Mouse (Mus musculus) heart, postnatal 0 days (tissue): Measurements from ENCODE around the gene Runx3. TPM values are rescaled to one million over a fixed set of nuclear protein-coding genes. Genes with fewer than 3 reads are reported as not detected.

ENCODE experiments used
- ATAC-seq: fragments of 200-750 bp; cut with Nextera tagmentation; 2 replicates; pipeline ENCODE4 v1.8.0; 2017; ENCODE audit warnings: low read depth, moderate number of reproducible peaks, moderate library complexity; ENCODE audit not compliant: insufficient read depth
- DNase-seq: peaks from one replicate; pipeline ENCODE4 v3.0.0-alpha.2; 2016; ENCODE audit warnings: low spot score
- H3K27ac ChIP-seq: fragments of 300-500 bp; sonication (generic); 2 replicates; pipeline ENCODE4 v1.5.1; 2014; ENCODE audit warnings: low read depth, mild to moderate bottlenecking
- H3K27me3 ChIP-seq: fragments of 300-500 bp; sonication (generic); 2 replicates; pipeline ENCODE4 v1.6.1; 2014; ENCODE audit warnings: low read length, mixed read lengths; ENCODE audit not compliant: control insufficient read depth, insufficient read depth
- H3K36me3 ChIP-seq: fragments of 300-500 bp; sonication (generic); replicated peaks from 2 replicates; pipeline ENCODE4 v1.6.1; 2014; ENCODE audit warnings: low read length, mixed read lengths; ENCODE audit not compliant: control insufficient read depth, insufficient read depth
- H3K4me1 ChIP-seq: fragments of 300-500 bp; sonication (generic); 2 replicates; pipeline ENCODE4 v1.6.1; 2014; ENCODE audit warnings: antibody characterized with exemption; ENCODE audit not compliant: control insufficient read depth, insufficient read depth
- H3K4me2 ChIP-seq: fragments of 300-500 bp; sonication (generic); 2 replicates; pipeline ENCODE4 v1.6.1; 2014; ENCODE audit warnings: low read depth, mild to moderate bottlenecking, low read length, moderate library complexity
- H3K4me3 ChIP-seq: fragments of 300-500 bp; sonication (generic); 2 replicates; pipeline ENCODE4 v1.5.1; 2014; ENCODE audit warnings: low read depth, low read length
- H3K9ac ChIP-seq: fragments of 300-500 bp; sonication (generic); replicated peaks from 2 replicates; pipeline ENCODE4 v1.6.1; 2014; ENCODE audit warnings: low read depth, low read length, mixed read lengths
- H3K9me3 ChIP-seq: fragments of 300-500 bp; sonication (generic); replicated peaks from 2 replicates; pipeline ENCODE4 v1.6.1; 2016; ENCODE audit warnings: low read length; ENCODE audit not compliant: control insufficient read depth
- CTCF ChIP-seq: IDR thresholded peaks from 2 replicates; pipeline ENCODE4 v1.5.1; 2016; ENCODE audit warnings: antibody characterized with exemption, control low read depth, low read depth
- EP300 ChIP-seq: IDR thresholded peaks from 2 replicates; pipeline ENCODE4 v1.6.1; 2016; ENCODE audit warnings: antibody characterized with exemption, low read depth
- WGBS: fragments of 180-500 bp; shearing (Covaris S2); extraction: QIAGEN DNeasy Blood & Tissue Kit; methylation state at CpG from one replicate; pipeline ENCODE4 v1.1.7; 2014; 5-methylcytosine and 5-hydroxymethylcytosine counted together
- polyA plus RNA-seq: library from polyadenylated mRNA; unstranded; fragments of >200 nt; fragmentation: Nextera tagmentation; extraction: Ambion mirVana; gene quantifications from 2 replicates; pipeline ENCODE4 v1.2.1, GENCODE M21; 2015
- total RNA-seq: library from RNA; depleted of rRNA; stranded (reverse); fragments of >200 nt; gene quantifications from 2 replicates; pipeline ENCODE4 v1.2.3, GENCODE M21; 2014; ENCODE audit warnings: low replicate concordance; rRNA removed

Runx3 gene
- 0.11 and 0.15 TPM in 2 replicates for total RNA-seq
- 0.04 and 0.07 TPM in 2 replicates for polyA plus RNA-seq

DNA sequence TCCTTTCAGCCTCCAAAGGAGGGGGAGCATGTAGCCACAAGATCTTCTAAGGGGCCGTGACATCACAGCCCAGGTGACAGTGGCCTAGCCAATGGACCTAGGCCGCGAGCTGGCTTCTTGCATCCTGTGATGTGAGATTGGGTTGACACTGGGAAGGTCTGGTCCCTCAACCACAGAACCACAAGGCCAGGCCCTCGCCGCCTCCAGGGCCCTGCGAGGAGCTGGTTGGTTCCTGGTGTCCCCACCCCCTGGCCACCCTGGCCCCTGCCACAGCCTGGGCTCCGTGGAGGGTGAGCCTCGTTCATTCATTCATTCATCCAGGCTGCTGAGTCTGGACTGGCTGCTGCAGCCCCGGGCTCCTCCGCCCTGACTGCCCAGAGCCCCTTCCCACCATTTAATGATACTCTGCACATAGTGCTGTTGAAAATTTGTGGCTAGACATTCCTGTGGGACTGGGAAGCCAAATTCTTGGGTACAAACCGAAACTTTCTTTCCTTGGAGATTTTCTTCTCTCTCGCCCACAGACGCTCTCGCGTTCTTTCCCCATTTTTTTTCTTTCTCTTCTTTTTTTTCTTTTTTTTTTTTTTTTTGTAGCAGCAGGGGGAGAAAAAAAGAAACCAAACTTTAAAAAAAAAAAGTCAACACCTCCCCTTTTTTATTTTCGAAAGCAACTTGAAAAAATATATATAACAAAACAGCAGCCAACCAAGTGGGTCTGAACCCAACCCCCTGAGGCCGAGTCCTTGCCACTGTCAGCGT is at the start of gene Runx3:
Runx3 (plus strand) TSS at position 311 of the 759 bp plus-strand sequence.
- DNase-seq (no peak), ATAC-seq (no peak)
- Histone ChIP-seq H3K9ac (no peak within 1 kb of the TSS), H3K27me3 (peaks cover 6% of the 10 kb centered on the region; the same call in 1 of the 2 replicates), H3K4me1 (no peaks in the 10 kb centered on the region), H3K27ac (no peak within 1 kb of the TSS), H3K9me3 (no peaks in the 10 kb centered on the region), H3K4me3 (no peak within 1 kb of the TSS), H3K4me2 (no peak within 1 kb of the TSS; the same call in 1 of the 2 replicates), H3K36me3 (no peaks in the 10 kb centered on the region)
- 80% methylated on average over 18 of the region's 18 CpGs for WGBS
- TF ChIP-seq EP300 (no peak), CTCF (no peak)

DNA sequence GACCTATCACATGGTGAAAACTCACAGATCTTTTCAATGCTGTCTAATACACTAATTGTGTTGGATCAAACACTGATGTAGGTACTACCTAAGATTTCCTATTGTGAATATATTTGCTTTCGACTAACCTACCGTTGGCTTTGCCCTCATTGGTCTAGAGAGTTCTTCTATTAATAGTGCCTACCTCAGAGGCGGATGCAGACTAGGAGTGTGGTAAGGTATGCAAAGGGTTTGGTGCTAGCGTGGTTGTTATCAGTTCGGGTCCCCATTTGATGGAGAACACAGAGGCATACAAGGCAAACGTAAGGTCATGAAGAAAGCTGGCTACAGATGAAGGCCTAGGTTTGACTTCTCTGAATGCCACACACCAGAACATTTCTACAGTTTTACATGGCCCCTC is 47.8 kb upstream of the Runx3 start:
- TF ChIP-seq CTCF = no peak
- TF ChIP-seq EP300 = no peak
- H3K27me3 ChIP-seq = no peaks in the 10 kb centered on the region
- H3K4me2 ChIP-seq = no peak overlapping the region
- no peaks in the 10 kb centered on the region for H3K4me1 ChIP-seq
- ATAC-seq (no peak), DNase-seq (no peak)
- WGBS = 41% methylated on average over 6 of the region's 6 CpGs
- no peaks in the 10 kb centered on the region for H3K36me3 ChIP-seq
- H3K4me3 ChIP-seq = no peak overlapping the region
- no peak overlapping the region for H3K9ac ChIP-seq
- H3K9me3 ChIP-seq = no peaks in the 10 kb centered on the region
- no peak overlapping the region for H3K27ac ChIP-seq

DNA sequence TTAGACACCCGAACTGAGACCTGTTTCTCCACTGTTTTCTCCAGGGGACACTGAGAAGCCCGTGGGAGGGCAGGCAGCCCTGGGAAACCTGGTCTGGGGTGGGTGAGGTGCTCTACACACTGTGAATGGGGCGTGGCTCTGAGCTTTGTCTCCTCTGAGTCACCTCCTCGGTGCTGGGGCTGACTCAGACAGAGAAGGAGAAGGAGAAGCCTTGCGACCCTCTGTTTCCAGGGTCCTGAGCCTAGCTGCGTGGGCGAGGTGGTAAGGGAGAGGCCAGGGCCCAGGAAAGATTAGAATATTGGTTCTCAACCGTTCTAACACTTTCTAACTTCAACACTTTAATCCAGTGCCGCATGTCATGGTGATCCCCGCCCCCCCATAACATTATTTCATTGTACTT is 46.9 kb upstream of the Runx3 start:
- no peak for TF ChIP-seq CTCF
- no peak for TF ChIP-seq EP300
- Histone ChIP-seq H3K9me3 (no peaks in the 10 kb centered on the region), H3K4me3 (no peak overlapping the region), H3K4me2 (no peak overlapping the region), H3K27ac (no peak overlapping the region), H3K4me1 (no peaks in the 10 kb centered on the region), H3K9ac (no peak overlapping the region), H3K27me3 (no peaks in the 10 kb centered on the region), H3K36me3 (no peaks in the 10 kb centered on the region)
- ATAC-seq (no peak), DNase-seq (no peak)
- WGBS = 61% methylated on average over 10 of the region's 10 CpGs

DNA sequence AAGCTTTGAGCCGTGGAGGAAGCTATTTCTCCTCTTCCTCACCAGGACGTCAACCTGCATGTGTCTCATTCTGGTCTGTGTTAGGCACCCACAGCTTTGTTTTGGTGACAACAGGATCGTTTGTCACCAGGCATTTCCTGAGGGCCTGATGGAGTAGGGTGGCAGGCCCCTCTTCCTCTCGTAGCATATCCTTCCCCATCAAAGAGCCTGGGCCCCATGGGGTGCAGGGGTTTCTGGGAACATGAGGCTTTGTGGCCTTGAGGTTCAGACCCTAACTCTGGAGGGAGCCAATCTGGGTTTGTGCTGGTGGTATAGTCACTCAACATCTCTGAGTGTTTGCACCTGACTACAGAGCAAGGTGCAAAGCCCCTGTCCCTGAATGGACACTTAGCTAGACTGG is 45.8 kb upstream of the Runx3 start:
- TF ChIP-seq EP300 = no peak
- TF ChIP-seq CTCF = no peak
- H3K9me3 ChIP-seq = no peaks in the 10 kb centered on the region
- H3K4me1 ChIP-seq = no peaks in the 10 kb centered on the region
- no peak overlapping the region for H3K4me3 ChIP-seq
- no peak overlapping the region for H3K9ac ChIP-seq
- WGBS = 51% methylated on average over 4 of the region's 4 CpGs
- H3K27ac ChIP-seq = no peak overlapping the region
- H3K36me3 ChIP-seq = no peaks in the 10 kb centered on the region
- H3K4me2 ChIP-seq = no peak overlapping the region
- no peaks in the 10 kb centered on the region for H3K27me3 ChIP-seq
- ATAC-seq (no peak), DNase-seq (no peak)

DNA sequence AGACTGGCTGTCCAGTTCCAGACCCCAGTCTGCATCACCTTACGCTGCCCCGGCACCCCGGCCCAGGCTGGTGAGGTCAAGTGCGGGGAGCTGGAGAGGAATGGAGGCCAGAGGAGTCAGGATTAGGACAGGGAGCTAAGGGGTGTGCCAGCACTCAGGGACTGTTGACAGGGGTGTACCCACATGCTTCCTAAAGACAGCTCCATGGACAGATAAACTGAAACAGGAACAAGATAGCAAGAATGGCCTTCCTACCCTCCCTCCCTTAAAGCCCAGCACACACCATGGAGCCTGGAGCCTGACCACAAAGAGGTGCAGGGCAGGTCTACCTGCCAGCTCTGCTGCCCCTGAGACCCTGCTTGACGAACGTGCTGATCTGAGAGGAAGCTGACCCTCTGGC is 45.1 kb upstream of the Runx3 start:
- H3K4me2 ChIP-seq = no peak overlapping the region
- H3K4me3 ChIP-seq = no peak overlapping the region
- no peak for TF ChIP-seq CTCF
- no peak for TF ChIP-seq EP300
- H3K9ac ChIP-seq = no peak overlapping the region
- WGBS = 51% methylated on average over 6 of the region's 6 CpGs
- H3K9me3 ChIP-seq = no peaks in the 10 kb centered on the region
- no peaks in the 10 kb centered on the region for H3K36me3 ChIP-seq
- H3K27me3 ChIP-seq = no peaks in the 10 kb centered on the region
- ATAC-seq (no peak), DNase-seq (no peak)
- H3K27ac ChIP-seq = no peak overlapping the region
- no peaks in the 10 kb centered on the region for H3K4me1 ChIP-seq

DNA sequence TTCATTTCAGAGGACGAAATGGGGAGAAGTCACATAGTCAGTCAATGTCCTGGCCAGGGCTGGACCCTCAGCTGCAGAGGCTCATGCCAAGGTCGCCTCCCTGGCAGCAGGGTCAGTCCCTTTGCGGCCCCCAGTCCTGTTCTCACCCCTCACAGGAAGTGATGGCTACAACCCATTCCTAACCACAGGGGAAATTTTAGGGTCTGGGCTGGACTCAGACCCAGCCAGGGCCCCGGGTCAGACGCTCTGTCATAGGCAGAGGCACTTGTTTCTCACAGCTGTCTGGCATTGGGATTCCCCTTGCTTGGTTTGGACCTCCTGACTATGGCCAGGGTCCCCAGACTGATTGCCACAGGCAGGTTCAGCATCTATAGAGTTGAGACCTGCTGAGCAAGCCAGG is 43.8 kb upstream of the Runx3 start:
- ATAC-seq = no peak
- no peak overlapping the region for H3K9ac ChIP-seq
- TF ChIP-seq CTCF (no peak), EP300 (no peak)

More for the DNA sequence above, 43.8 kb upstream of the Runx3 start:
- 79% methylated on average over 5 of the region's 5 CpGs for WGBS
- no peak for DNase-seq
- Histone ChIP-seq H3K27me3 (no peaks in the 10 kb centered on the region), H3K27ac (no peak overlapping the region), H3K4me1 (no peaks in the 10 kb centered on the region), H3K4me3 (no peak overlapping the region), H3K4me2 (no peak overlapping the region), H3K9me3 (no peaks in the 10 kb centered on the region), H3K36me3 (no peaks in the 10 kb centered on the region)
